Mouse (Mus musculus) bone marrow, adult 2 months (tissue): Measurements from ENCODE around the gene Pnpla1. TPM values are rescaled to one million over a fixed set of nuclear protein-coding genes. Genes with fewer than 3 reads are reported as not detected.
A peak's percentile ranks its signal among the peaks of the same experiment; 100 is the strongest.

Experiments used
- H3K27ac ChIP-seq: fragments of 200-500 bp; 2 replicates; pipeline ENCODE4 v1.5.1; 2012; ENCODE audit warnings: low read depth, mild to moderate bottlenecking, control low read depth, inconsistent platforms, low read length; ENCODE audit not compliant: control insufficient read depth, poor library complexity, insufficient read depth
- H3K4me1 ChIP-seq: fragments of 200-500 bp; 2 replicates; pipeline ENCODE4 v1.6.1; 2011; ENCODE audit warnings: low read length; ENCODE audit not compliant: control insufficient read depth, insufficient read depth
- H3K4me3 ChIP-seq: fragments of 200-500 bp; replicated peaks from 2 replicates; pipeline ENCODE3; 2011; ENCODE audit warnings: mild to moderate bottlenecking, low read depth, low read length, control low read depth; ENCODE audit not compliant: control insufficient read depth
- CTCF ChIP-seq: fragments of 200-500 bp; IDR thresholded peaks from 2 replicates; pipeline ENCODE4 v1.5.1; 2011; ENCODE audit warnings: low read length, control low read depth; ENCODE audit not compliant: control insufficient read depth, insufficient read depth
- POLR2A ChIP-seq: fragments of 200-500 bp; IDR thresholded peaks from 2 replicates; pipeline ENCODE4 v1.6.1; 2011; ENCODE audit warnings: low read depth, mild to moderate bottlenecking, control low read depth, low read length, borderline replicate concordance; ENCODE audit not compliant: control insufficient read depth
- WGBS: fragments of 180-500 bp; shearing (Covaris S2); methylation state at CpG from one replicate; pipeline ENCODE4 v1.1.7; 2018; 5-methylcytosine and 5-hydroxymethylcytosine counted together
- polyA plus RNA-seq: library from polyadenylated mRNA; stranded (reverse); fragments of >200 nt; gene quantifications from 2 replicates; pipeline ENCODE4 v1.2.4, GENCODE M21; 2011; ENCODE audit warnings: low replicate concordance; ENCODE audit not compliant: missing spikeins, insufficient read depth, insufficient read length

The Pnpla1 gene
- polyA plus RNA-seq, 1 experiment = 0.67 TPM

- Histone ChIP-seq H3K27ac (no peak overlapping the region), H3K4me1 (peaks cover 3% of the 10 kb centered on the region; the same call in 1 of the 2 replicates), H3K4me3 (no peak overlapping the region)
- no peak for TF ChIP-seq CTCF
- no peak for TF ChIP-seq POLR2A
- WGBS = 91% methylated on average over 2 of the region's 2 CpGs
Observed at GRCm38 (mm10) chr17:28820189-28820588, 38.0 kb upstream of the Pnpla1 start.

GRCm38 (mm10) chr17:28823004-28823745 lies 35.0 kb upstream of the Pnpla1 start:
- 71% methylated on average over 13 of the region's 13 CpGs for WGBS
- Histone ChIP-seq H3K27ac (peak overlapping the region; percentile 92), H3K4me1 (peaks cover 5% of the 10 kb centered on the region; the same call in 1 of the 2 replicates), H3K4me3 (peak overlapping the region; percentile 68)
- TF ChIP-seq POLR2A = peak; percentile 86
- TF ChIP-seq CTCF = no peak

GRCm38 (mm10) chr17:28823749-28824148 lies 34.5 kb upstream of the Pnpla1 start:
- H3K4me1 ChIP-seq = peaks cover 6% of the 10 kb centered on the region; the same call in 1 of the 2 replicates
- 85% methylated on average over 11 of the region's 11 CpGs for WGBS
- no peak for TF ChIP-seq CTCF
- TF ChIP-seq POLR2A = no peak
- H3K4me3 ChIP-seq = peak overlapping the region; percentile 68
- peak overlapping the region; percentile 91 for H3K27ac ChIP-seq

GRCm38 (mm10) chr17:28824896-28825295 lies 33.3 kb upstream of the Pnpla1 start:
- peak overlapping the region; percentile 28; the same call in 1 of the 2 replicates for H3K27ac ChIP-seq
- TF ChIP-seq POLR2A (no peak), CTCF (no peak)
- 77% methylated on average over 6 of the region's 6 CpGs for WGBS
- H3K4me3 ChIP-seq = peak overlapping the region; percentile 68
- H3K4me1 ChIP-seq = peaks cover 6% of the 10 kb centered on the region; the same call in 1 of the 2 replicates

GRCm38 (mm10) chr17:28825359-28826041 lies 32.7 kb upstream of the Pnpla1 start:
- Histone ChIP-seq H3K4me1 (peaks cover 6% of the 10 kb centered on the region; the same call in 1 of the 2 replicates), H3K4me3 (peak overlapping the region; percentile 48), H3K27ac (no peak overlapping the region)
- 87% methylated on average over 6 of the region's 6 CpGs for WGBS
- TF ChIP-seq CTCF (no peak), POLR2A (no peak)

GRCm38 (mm10) chr17:28827665-28828231 lies 30.5 kb upstream of the Pnpla1 start:
- Histone ChIP-seq H3K4me1 (peaks cover 4% of the 10 kb centered on the region; the same call in 1 of the 2 replicates), H3K4me3 (no peak overlapping the region), H3K27ac (peak overlapping the region; percentile 87)
- TF ChIP-seq CTCF (no peak), POLR2A (no peak)
- WGBS = 84% methylated on average over 8 of the region's 8 CpGs

- no peak for TF ChIP-seq CTCF
- TF ChIP-seq POLR2A = no peak
- WGBS = 67% methylated on average over 14 of the region's 14 CpGs
- peak overlapping the region; percentile 31 for H3K4me3 ChIP-seq
Observed at GRCm38 (mm10) chr17:28829120-28829519, 29.1 kb upstream of the Pnpla1 start.

GRCm38 (mm10) chr17:28831065-28831464 lies 27.1 kb upstream of the Pnpla1 start:
- 80% methylated on average over 8 of the region's 8 CpGs for WGBS
- TF ChIP-seq POLR2A (no peak), CTCF (no peak)
- peaks cover 3% of the 10 kb centered on the region; the same call in 1 of the 2 replicates for H3K4me1 ChIP-seq
- H3K4me3 ChIP-seq = no peak overlapping the region
- no peak overlapping the region for H3K27ac ChIP-seq

More at GRCm38 (mm10) chr17:28829120-28829519, 29.1 kb upstream of the Pnpla1 start:
- H3K27ac ChIP-seq = peak overlapping the region; percentile 87
- peaks cover 3% of the 10 kb centered on the region; the same call in 1 of the 2 replicates for H3K4me1 ChIP-seq
